Mouse (Mus musculus): ENCODE data around the gene Cx3cr1. TPM values are rescaled to one million over a fixed set of nuclear protein-coding genes. Genes with fewer than 3 reads are reported as not detected.

The Cx3cr1 gene
- polyA plus RNA-seq, 1 experiment from 2014 or later: 7.5 TPM

DNA sequence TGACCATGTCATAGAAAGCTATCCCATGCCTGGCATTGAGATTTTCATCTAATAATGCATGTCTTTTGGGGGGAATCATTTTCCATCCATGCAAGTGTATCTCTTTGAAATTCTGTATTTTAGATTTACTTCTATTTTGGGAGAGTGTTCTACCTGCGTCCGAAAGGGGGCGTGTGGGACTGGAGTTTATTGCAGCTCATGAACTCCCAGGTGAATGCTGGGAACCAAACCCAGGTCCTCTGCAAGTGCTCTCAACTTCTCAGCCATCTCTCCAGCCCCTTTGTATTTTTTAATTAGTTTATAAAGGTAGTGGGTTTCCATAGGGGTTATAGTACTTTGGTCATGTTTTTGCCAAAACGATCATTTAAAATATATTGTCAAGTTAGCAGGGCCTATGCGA, 175.8 kb downstream of the Cx3cr1 start:
- H3K36me3 ChIP-seq (ENCODE audit: control insufficient read depth, insufficient read depth, low read length): no peaks in the 10 kb centered on the region
- H3K27ac ChIP-seq (replicated peaks in 1 of 2; ENCODE audit: control insufficient read depth in 1 of 2, insufficient read depth in 1 of 2, low read depth in 2 of 2, low read length in 2 of 2): no peak overlapping the region
- H3K4me3 ChIP-seq (ENCODE audit: control insufficient read depth in 1 of 2, insufficient read depth in 1 of 2, low read depth in 1 of 2, low read length in 2 of 2): no peak overlapping the region
- H3K27me3 ChIP-seq (ENCODE audit: control insufficient read depth, insufficient read depth, low read length): no peaks in the 10 kb centered on the region
- peaks cover 5 to 13% of the 10 kb centered on the region in 2 experiments for H3K4me1 ChIP-seq (ENCODE audit: control insufficient read depth in 2 of 2, insufficient read depth in 2 of 2, low read length in 2 of 2)
- no peak overlapping the region; the same call in 1 of the 2 replicates for H3K9ac ChIP-seq (ENCODE audit: low read length)
- peak overlapping the region; percentile 94 for H3K4me2 ChIP-seq (ENCODE audit: low read length)
- no peak for ATAC-seq (ENCODE audit: insufficient number of reproducible peaks, insufficient read depth, low FRiP score, low read depth)
- H3K9me3 ChIP-seq (ENCODE audit: control insufficient read depth, low read length): no peaks in the 10 kb centered on the region
- 80% methylated on average over 5 of the region's 5 CpGs for WGBS

DNA sequence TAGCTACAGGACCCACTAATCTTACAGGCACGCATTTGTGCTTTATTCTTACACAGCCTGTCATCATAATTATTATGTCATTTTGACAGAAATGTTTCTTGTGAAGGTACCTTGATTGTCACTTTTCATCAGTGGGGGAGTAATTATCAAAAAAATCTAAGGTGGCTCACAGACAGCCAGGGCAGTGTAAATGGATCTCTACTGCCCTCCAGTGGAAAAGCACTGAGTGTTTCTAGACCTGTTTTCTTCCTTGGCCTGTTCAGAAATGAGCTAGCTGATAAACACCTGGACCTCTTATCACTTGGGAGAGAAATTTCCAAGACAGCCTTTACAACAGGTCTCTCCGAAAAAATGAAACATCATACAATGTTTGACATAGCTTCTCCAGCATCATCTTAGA, 179.0 kb downstream of the Cx3cr1 start:
- H3K27ac ChIP-seq (replicated peaks in 1 of 2; ENCODE audit: control insufficient read depth in 1 of 2, insufficient read depth in 1 of 2, low read depth in 2 of 2, low read length in 2 of 2): no peak overlapping the region
- H3K9ac ChIP-seq (ENCODE audit: low read length): no peak overlapping the region
- ATAC-seq (ENCODE audit: insufficient number of reproducible peaks, insufficient read depth, low FRiP score, low read depth): no peak
- 44% methylated on average over 2 of the region's 2 CpGs for WGBS
- no peak overlapping the region for H3K4me3 ChIP-seq (ENCODE audit: control insufficient read depth in 1 of 2, insufficient read depth in 1 of 2, low read depth in 1 of 2, low read length in 2 of 2)
- H3K36me3 ChIP-seq (ENCODE audit: control insufficient read depth, insufficient read depth, low read length): no peaks in the 10 kb centered on the region
- no peaks in the 10 kb centered on the region for H3K9me3 ChIP-seq (ENCODE audit: control insufficient read depth, low read length)
- peaks cover 4 to 7% of the 10 kb centered on the region in 2 experiments for H3K4me1 ChIP-seq (ENCODE audit: control insufficient read depth in 2 of 2, insufficient read depth in 2 of 2, low read length in 2 of 2)
- no peak overlapping the region for H3K4me2 ChIP-seq (ENCODE audit: low read length)
- H3K27me3 ChIP-seq (ENCODE audit: control insufficient read depth, insufficient read depth, low read length): no peaks in the 10 kb centered on the region

DNA sequence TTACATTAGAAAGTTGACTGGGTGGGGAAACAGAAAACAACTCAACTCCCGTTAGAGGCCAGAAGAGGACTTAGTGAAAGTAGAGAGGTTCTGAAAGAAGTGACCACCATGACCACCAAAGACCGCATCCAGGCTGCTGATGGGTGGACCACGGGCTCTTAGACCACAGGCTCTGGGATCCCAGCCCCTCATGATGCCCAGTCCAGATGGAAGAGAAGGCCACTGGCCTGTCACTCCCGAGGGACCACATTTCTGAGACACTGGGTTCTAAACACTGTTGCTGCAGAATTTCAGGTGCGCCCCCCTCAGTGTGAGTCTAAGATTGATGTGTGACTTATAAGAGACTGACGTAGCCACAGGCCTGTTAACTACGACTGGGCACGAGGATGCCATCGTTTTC, 180.2 kb downstream of the Cx3cr1 start:
- 82% methylated on average over 9 of the region's 9 CpGs for WGBS
- no peaks in the 10 kb centered on the region for H3K9me3 ChIP-seq (ENCODE audit: control insufficient read depth, low read length)
- H3K27me3 ChIP-seq (ENCODE audit: control insufficient read depth, insufficient read depth, low read length): no peaks in the 10 kb centered on the region

DNA sequence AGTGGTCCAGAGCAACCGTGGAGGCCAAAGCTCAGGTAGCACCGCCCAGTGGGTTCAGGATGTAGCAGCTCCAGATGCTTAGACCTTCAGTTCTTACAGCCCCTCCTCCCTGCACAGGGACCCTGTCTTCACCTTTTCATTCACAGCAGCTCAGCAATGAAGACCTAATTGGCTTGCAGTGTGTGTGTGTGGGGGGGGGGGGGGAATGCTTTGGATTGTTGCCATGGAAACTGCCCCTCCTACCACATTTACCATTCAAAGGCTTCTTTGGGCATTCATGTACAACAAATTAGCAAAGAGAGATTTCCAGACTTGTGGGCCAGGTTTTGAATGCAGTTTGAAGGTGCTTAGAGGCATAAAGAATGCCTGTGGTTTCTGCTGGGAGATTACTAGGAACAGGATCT, 180.8 kb downstream of the Cx3cr1 start:
- 50% methylated on average over 2 of the region's 2 CpGs for WGBS
- H3K9ac ChIP-seq (ENCODE audit: low read length): no peak overlapping the region
- no peaks in the 10 kb centered on the region for H3K27me3 ChIP-seq (ENCODE audit: control insufficient read depth, insufficient read depth, low read length)
- H3K36me3 ChIP-seq (ENCODE audit: control insufficient read depth, insufficient read depth, low read length): no peaks in the 10 kb centered on the region
- no peak overlapping the region for H3K4me2 ChIP-seq (ENCODE audit: low read length)
- ATAC-seq (ENCODE audit: insufficient number of reproducible peaks, insufficient read depth, low FRiP score, low read depth): no peak
- no peak overlapping the region for H3K4me3 ChIP-seq (ENCODE audit: control insufficient read depth in 1 of 2, insufficient read depth in 1 of 2, low read depth in 1 of 2, low read length in 2 of 2)
- no peaks in the 10 kb centered on the region for H3K4me1 ChIP-seq (ENCODE audit: control insufficient read depth in 2 of 2, insufficient read depth in 2 of 2, low read length in 2 of 2)
- no peaks in the 10 kb centered on the region for H3K9me3 ChIP-seq (ENCODE audit: control insufficient read depth, low read length)
- no peak overlapping the region for H3K27ac ChIP-seq (replicated peaks in 1 of 2; ENCODE audit: control insufficient read depth in 1 of 2, insufficient read depth in 1 of 2, low read depth in 2 of 2, low read length in 2 of 2)

More for the DNA sequence above, 180.2 kb downstream of the Cx3cr1 start:
- Histone ChIP-seq H3K9ac (ENCODE audit: low read length) (no peak overlapping the region), H3K36me3 (ENCODE audit: control insufficient read depth, insufficient read depth, low read length) (no peaks in the 10 kb centered on the region), H3K4me2 (ENCODE audit: low read length) (no peak overlapping the region), H3K4me3 (ENCODE audit: control insufficient read depth in 1 of 2, insufficient read depth in 1 of 2, low read depth in 1 of 2, low read length in 2 of 2) (no peak overlapping the region), H3K4me1 (ENCODE audit: control insufficient read depth in 2 of 2, insufficient read depth in 2 of 2, low read length in 2 of 2) (0 out of 4 replicates have a peak, but pooled peaks cover 0 to 3% of the 10 kb centered on the region in 2 experiments), H3K27ac (replicated peaks in 1 of 2; ENCODE audit: control insufficient read depth in 1 of 2, insufficient read depth in 1 of 2, low read depth in 2 of 2, low read length in 2 of 2) (no peak overlapping the region)
- no peak for ATAC-seq (ENCODE audit: insufficient number of reproducible peaks, insufficient read depth, low FRiP score, low read depth)

DNA sequence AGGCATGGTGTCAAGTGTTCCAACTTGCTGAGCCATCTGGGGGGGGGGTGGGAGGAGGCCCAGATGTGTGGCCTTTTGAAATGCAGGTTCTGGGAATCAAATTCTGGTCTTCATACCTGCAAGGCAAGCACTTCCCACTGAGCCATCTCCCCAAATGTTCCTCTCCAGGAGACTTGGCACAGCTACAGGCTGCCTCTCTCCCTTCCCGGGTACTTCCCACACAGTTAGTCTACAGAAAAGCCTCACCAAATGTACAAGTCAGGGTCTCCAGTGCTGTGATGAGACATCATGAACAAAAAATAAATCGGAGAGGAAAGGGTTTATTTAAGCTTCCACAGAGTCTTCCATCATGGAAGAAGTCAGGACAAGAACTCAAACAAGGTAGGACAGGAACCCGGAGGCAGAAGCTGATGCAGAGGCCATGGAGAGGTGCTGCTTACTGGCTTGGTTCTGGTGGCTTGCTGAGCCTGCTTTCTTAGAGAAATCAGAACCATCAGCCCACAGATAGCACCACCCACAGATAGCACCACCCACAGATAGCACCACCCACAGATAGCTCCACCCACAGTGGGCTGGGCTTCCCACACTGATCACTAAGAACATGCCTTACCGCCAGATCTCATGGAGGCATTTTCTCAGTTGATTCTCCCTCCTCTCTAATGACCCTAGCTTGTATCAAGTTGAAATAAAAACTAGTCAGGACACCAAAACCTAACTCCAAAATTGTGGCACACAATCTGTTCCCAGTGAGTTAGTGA, 182.4 kb downstream of the Cx3cr1 start:
- H3K36me3 ChIP-seq (ENCODE audit: control insufficient read depth, insufficient read depth, low read length): no peaks in the 10 kb centered on the region
- no peak for ATAC-seq (ENCODE audit: insufficient number of reproducible peaks, insufficient read depth, low FRiP score, low read depth)
- no peak overlapping the region for H3K27ac ChIP-seq (replicated peaks in 1 of 2; ENCODE audit: control insufficient read depth in 1 of 2, insufficient read depth in 1 of 2, low read depth in 2 of 2, low read length in 2 of 2)
- H3K9me3 ChIP-seq (ENCODE audit: control insufficient read depth, low read length): no peaks in the 10 kb centered on the region
- H3K9ac ChIP-seq (ENCODE audit: low read length): no peak overlapping the region
- WGBS: 59% methylated on average over 4 of the region's 4 CpGs
- H3K4me3 ChIP-seq (ENCODE audit: control insufficient read depth in 1 of 2, insufficient read depth in 1 of 2, low read depth in 1 of 2, low read length in 2 of 2): no peak overlapping the region
- no peaks in the 10 kb centered on the region for H3K27me3 ChIP-seq (ENCODE audit: control insufficient read depth, insufficient read depth, low read length)
- H3K4me1 ChIP-seq (ENCODE audit: control insufficient read depth in 2 of 2, insufficient read depth in 2 of 2, low read length in 2 of 2): no peaks in the 10 kb centered on the region
- no peak overlapping the region for H3K4me2 ChIP-seq (ENCODE audit: low read length)

DNA sequence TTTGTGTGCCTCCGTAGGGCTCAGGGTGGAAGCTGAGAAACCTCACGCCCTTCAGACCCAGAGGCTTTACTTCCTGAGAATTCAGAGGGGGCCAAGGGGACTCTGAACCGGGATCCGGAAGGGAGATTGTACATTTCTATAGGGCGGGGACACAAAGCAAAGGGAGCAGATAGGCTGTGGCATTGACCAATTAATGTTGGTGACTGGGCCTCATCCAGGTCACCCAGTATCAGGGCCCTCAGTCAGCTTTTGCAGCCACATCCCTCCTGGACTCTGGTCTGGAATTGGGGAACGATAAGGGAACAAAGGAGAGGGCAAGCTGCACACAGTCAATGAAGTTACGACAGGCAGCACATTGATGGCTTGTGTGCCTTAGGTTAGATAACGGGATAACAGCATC, 215.5 kb downstream of the Cx3cr1 start:
- Histone ChIP-seq H3K4me1 (ENCODE audit: control insufficient read depth in 2 of 2, insufficient read depth in 2 of 2, low read length in 2 of 2) (no peaks in the 10 kb centered on the region), H3K36me3 (ENCODE audit: control insufficient read depth, insufficient read depth, low read length) (no peaks in the 10 kb centered on the region), H3K4me2 (ENCODE audit: low read length) (no peak overlapping the region), H3K9ac (ENCODE audit: low read length) (no peak overlapping the region), H3K27ac (replicated peaks in 1 of 2; ENCODE audit: control insufficient read depth in 1 of 2, insufficient read depth in 1 of 2, low read depth in 2 of 2, low read length in 2 of 2) (no peak overlapping the region), H3K9me3 (ENCODE audit: control insufficient read depth, low read length) (peaks cover 6% of the 10 kb centered on the region), H3K4me3 (ENCODE audit: control insufficient read depth in 1 of 2, insufficient read depth in 1 of 2, low read depth in 1 of 2, low read length in 2 of 2) (no peak overlapping the region), H3K27me3 (ENCODE audit: control insufficient read depth, insufficient read depth, low read length) (no peaks in the 10 kb centered on the region)
- no peak for ATAC-seq (ENCODE audit: insufficient number of reproducible peaks, insufficient read depth, low FRiP score, low read depth)
- 56% methylated on average over 8 of the region's 8 CpGs for WGBS

DNA sequence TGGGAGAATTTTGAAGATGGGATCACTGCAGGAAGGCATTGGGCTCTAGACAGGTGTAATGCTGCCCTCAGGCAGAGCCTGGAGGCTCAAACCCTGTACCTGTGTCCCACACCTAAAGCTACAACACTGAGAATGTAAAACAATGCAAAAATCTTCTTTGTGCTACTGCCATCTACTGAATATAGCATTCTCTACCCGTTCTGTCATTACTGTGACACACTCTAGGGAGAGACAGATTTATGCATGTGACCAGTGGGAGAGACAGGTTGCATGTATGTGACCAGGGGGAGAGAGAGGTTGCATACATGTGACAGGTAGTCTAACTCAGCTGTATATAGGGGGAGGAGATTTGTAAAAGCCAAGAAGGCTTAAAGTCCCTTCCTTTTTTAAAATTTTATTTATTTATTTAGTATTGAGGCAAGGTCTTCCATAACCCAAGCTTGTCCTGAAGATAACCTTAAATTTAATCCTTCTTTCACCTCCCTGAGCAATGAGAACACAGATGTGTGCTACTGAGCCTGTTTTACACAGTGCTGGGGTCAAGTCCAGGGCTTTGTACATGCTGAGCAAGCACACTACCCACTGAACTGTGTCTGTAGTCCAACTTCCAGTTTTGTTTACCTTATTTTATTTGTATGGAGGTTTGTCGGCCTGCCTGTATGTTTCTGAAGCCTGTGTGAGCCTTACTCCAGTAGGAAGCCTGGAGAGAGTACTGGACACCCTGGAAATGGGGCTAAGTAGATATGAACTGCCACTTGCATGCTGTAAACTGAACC, 216.4 kb downstream of the Cx3cr1 start:
- H3K36me3 ChIP-seq (ENCODE audit: control insufficient read depth, insufficient read depth, low read length): no peaks in the 10 kb centered on the region
- no peak overlapping the region for H3K9ac ChIP-seq (ENCODE audit: low read length)
- no peaks in the 10 kb centered on the region for H3K4me1 ChIP-seq (ENCODE audit: control insufficient read depth in 2 of 2, insufficient read depth in 2 of 2, low read length in 2 of 2)
- H3K27me3 ChIP-seq (ENCODE audit: control insufficient read depth, insufficient read depth, low read length): no peaks in the 10 kb centered on the region
- no peak for ATAC-seq (ENCODE audit: insufficient number of reproducible peaks, insufficient read depth, low FRiP score, low read depth)
- peaks cover 6% of the 10 kb centered on the region for H3K9me3 ChIP-seq (ENCODE audit: control insufficient read depth, low read length)
- no peak overlapping the region for H3K4me2 ChIP-seq (ENCODE audit: low read length)
- WGBS: 73% methylated on average over 2 of the region's 2 CpGs
- H3K27ac ChIP-seq (replicated peaks in 1 of 2; ENCODE audit: control insufficient read depth in 1 of 2, insufficient read depth in 1 of 2, low read depth in 2 of 2, low read length in 2 of 2): no peak overlapping the region
- no peak overlapping the region for H3K4me3 ChIP-seq (ENCODE audit: control insufficient read depth in 1 of 2, insufficient read depth in 1 of 2, low read depth in 1 of 2, low read length in 2 of 2)
